Mouse (Mus musculus) brain, embryonic 14.5 days (tissue): ENCODE measurements around the gene Gm10972.
"Not testable (repeated sequence)": the region's sequence is repeated elsewhere in the genome, so short reads cannot be mapped to it uniquely, and the experiment has no call there.

Source experiments
- CTCF ChIP-seq: fragments of 200-500 bp; IDR thresholded peaks from 2 replicates; pipeline ENCODE4 v1.5.1; 2012; ENCODE audit warnings: inconsistent platforms, mild to moderate bottlenecking, moderate library complexity, borderline replicate concordance; ENCODE audit not compliant: insufficient read depth, insufficient read length; ENCODE audit errors: extremely low read depth
- POLR2A ChIP-seq: fragments of 200-500 bp; IDR thresholded peaks from 2 replicates; pipeline ENCODE4 v1.6.1; 2012; ENCODE audit warnings: mild to moderate bottlenecking, inconsistent platforms, borderline replicate concordance; ENCODE audit not compliant: poor library complexity, insufficient read depth, insufficient read length, severe bottlenecking; ENCODE audit errors: extremely low read depth

DNA sequence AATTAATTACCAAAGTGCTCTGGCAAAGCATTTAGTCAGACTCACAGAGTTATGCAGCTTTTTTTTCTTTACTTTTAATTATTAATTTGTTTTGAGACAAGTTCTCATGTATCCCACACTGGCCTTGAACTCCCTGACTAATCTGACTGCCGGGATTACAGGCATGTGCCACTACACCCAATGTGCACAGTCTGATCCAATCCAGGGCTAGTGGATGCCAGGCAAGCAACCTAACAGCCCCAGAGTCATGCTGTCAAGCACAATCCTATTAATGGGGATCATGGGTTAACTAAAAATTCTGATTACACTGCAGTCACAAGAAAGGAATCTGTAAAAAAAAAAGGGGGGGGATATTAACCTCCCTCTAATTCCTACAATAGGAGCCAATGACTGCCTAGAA lies 11.1 kb downstream of the Gm10972 start:
- TF ChIP-seq POLR2A, CTCF: not testable (repeated sequence)
